Mouse (Mus musculus) left cerebral cortex, postnatal 36 days (tissue): ENCODE results near the gene Vmn1r48. TPM values are rescaled to one million over a fixed set of nuclear protein-coding genes. Genes with fewer than 3 reads are reported as not detected.
"Not testable (repeated sequence)": the region's sequence is repeated elsewhere in the genome, so short reads cannot be mapped to it uniquely, and the experiment has no call there.

Source experiments
- DNase-seq, 2 experiments: peaks; one replicate each; pipeline ENCODE4 v3.0.0; 2021 to 2022; ENCODE audit warnings: low spot score in 2 of 2, mixed read lengths in 1 of 2
- intact Hi-C: fragments of 180-260 bp; cut with DNase I; formaldehyde crosslinking; loops from one replicate; pipeline ENCODE4 v1.15.1; 2025
- total RNA-seq, 2 experiments: library from RNA; stranded (reverse); gene quantifications; 2 replicates each; pipeline ENCODE4 v1.2.3; 2021

The Vmn1r48 gene
- not detected for total RNA-seq

DNA sequence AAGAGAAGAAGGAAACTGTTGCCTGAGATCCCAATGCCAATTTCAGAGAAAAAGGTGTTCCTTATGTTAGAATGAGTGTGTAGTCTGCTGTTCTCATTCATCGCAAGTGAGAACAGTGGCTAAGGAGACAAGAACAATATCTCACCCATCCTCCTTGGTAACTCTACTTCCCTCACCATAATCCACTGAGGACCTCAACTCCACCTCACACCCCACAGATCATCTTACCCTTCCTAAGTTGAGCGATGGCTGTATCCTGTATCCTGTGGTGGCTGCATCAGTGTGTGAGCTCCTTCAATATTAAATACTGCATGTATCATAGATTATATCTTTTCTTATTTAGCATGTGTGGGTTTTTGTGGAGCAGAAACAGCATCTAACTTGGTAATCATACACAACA is at the start of gene Vmn1r48:
Vmn1r48 (minus strand) TSS at position 101 of the 400 bp plus-strand sequence.
- intact Hi-C loops, DNase-seq: not testable (repeated sequence)

DNA sequence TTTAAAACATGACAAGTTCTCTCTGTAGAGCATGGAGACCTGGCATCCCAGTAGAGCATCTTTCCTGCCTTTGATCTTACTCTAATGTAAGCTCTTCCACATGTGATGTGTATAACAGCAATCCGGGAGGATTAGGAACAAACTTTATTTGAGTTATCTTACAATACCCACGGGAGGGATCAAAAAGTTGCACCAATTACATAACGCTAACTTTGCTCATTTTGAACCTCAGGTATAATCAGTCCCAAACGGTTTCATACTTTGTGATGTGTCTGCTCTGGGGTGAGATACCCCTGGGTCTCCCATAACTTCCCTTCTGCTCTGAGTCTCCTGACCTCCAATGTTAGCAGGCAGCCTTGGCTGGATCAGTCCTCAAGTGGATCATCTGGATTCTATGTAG is 41.8 kb upstream of the Vmn1r48 start, which contains the start of gene Vmn1r49:
Vmn1r49 (minus strand) TSS at position 101 of the 400 bp plus-strand sequence.
- intact Hi-C loops, result no loop called here
- DNase-seq, result no peak

DNA sequence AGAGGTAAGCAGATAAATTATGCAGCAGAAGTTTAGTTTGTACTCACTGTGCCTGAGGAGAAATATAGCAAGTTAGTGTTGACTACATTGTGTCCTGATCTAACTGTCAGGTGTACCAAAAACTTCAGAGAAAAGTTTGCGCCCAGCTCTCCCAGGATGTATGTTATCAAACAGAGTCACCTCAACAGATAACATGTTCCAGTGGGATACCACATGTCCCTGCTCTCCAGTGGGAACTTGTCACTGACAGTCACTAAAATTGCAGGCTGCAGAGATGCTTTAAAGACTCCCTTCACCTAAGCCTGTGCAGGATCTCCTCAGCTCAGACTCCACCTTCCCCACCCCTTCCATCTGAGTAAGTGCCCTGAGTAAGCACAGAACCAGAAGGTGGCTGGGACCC is 20.8 kb downstream of the Vmn1r48 start, which contains the start of gene Vmn1r47:
Vmn1r47 (plus strand) TSS at position 301 of the 400 bp plus-strand sequence.
- DNase-seq, intact Hi-C loops: not testable (repeated sequence)

DNA sequence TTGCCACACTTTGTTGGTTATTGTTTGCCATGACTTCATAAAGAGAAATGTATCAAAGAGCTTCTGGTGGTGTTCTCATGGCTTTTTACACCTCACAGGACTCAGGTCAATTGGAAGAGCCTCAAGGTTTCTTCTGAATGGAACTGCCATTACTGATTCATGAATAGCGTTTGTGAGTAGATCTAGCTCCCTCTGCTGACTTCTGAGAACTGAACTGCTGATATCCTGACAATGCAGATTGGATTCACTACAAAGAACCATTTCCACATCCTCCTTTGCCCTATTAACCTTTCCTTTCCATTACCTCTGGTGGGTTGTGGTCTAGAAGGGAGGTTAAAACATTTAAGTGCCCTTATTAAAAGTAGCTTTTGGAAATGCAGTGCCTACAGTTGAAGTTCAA is 50.7 kb downstream of the Vmn1r48 start:
- intact Hi-C loops, result no loop called here
- DNase-seq, result no peak

Other genes with a start within 250 kb of the Vmn1r48 start
- not detected for gene Vmn1r42, start 160.4 kb downstream of the Vmn1r48 start, total RNA-seq
- not detected for gene Vmn1r43, start 160.4 kb downstream of the Vmn1r48 start, total RNA-seq
- gene Vmn1r44, start 153.2 kb downstream of the Vmn1r48 start, total RNA-seq, result not detected
- not detected for gene Vmn1r45, start 96.2 kb downstream of the Vmn1r48 start, total RNA-seq
- gene Vmn1r46, start 67.5 kb downstream of the Vmn1r48 start, total RNA-seq, result not detected
- not detected for gene Vmn1r47, start 20.7 kb downstream of the Vmn1r48 start, total RNA-seq
- gene Vmn1r49, start 41.7 kb upstream of the Vmn1r48 start, total RNA-seq, result not detected
- not detected for gene Vmn1r50, start 64.6 kb upstream of the Vmn1r48 start, total RNA-seq
- not detected for gene Vmn1r51, start 85.8 kb upstream of the Vmn1r48 start, total RNA-seq
- not detected for gene Vmn1r52, start 138.0 kb upstream of the Vmn1r48 start, total RNA-seq
- gene V1ra8, start 166.0 kb upstream of the Vmn1r48 start, total RNA-seq, result not detected
- not detected for gene Vmn1r53, start 187.6 kb upstream of the Vmn1r48 start, total RNA-seq
- not detected for gene Vmn1r54, start 209.5 kb upstream of the Vmn1r48 start, total RNA-seq